Mouse (Mus musculus) heart, embryonic 12.5 days (tissue): ENCODE data around the gene Dock1. TPM values are rescaled to one million over a fixed set of nuclear protein-coding genes. Genes with fewer than 3 reads are reported as not detected.

ENCODE experiments used
- ATAC-seq: fragments of 200-750 bp; cut with Nextera tagmentation; 2 replicates; pipeline ENCODE4 v1.8.0; 2017; ENCODE audit warnings: moderate TSS enrichment, moderate library complexity; ENCODE audit not compliant: insufficient number of reproducible peaks, low FRiP score
- H3K27ac ChIP-seq: fragments of 300-500 bp; sonication (generic); 2 replicates; pipeline ENCODE4 v1.5.1; 2016; ENCODE audit warnings: mild to moderate bottlenecking, moderate library complexity; ENCODE audit not compliant: poor library complexity, severe bottlenecking
- H3K27me3 ChIP-seq: fragments of 300-500 bp; sonication (generic); replicated peaks from 2 replicates; pipeline ENCODE4 v1.6.1; 2016; ENCODE audit warnings: mild to moderate bottlenecking, moderate library complexity
- H3K36me3 ChIP-seq: fragments of 300-500 bp; sonication (generic); 2 replicates; pipeline ENCODE4 v1.6.1; 2016; ENCODE audit warnings: mild to moderate bottlenecking, moderate library complexity
- H3K4me1 ChIP-seq: fragments of 300-500 bp; sonication (generic); replicated peaks from 2 replicates; pipeline ENCODE4 v1.6.1; 2016; ENCODE audit warnings: mild to moderate bottlenecking
- H3K4me2 ChIP-seq: fragments of 300-500 bp; sonication (generic); 2 replicates; pipeline ENCODE4 v1.6.1; 2016; ENCODE audit warnings: mild to moderate bottlenecking, moderate library complexity
- H3K4me3 ChIP-seq: fragments of 300-500 bp; sonication (generic); 2 replicates; pipeline ENCODE4 v1.5.1; 2016; ENCODE audit warnings: mild to moderate bottlenecking
- H3K9ac ChIP-seq: fragments of 300-500 bp; sonication (generic); 2 replicates; pipeline ENCODE4 v1.6.1; 2016; ENCODE audit warnings: mild to moderate bottlenecking, moderate library complexity
- H3K9me3 ChIP-seq: fragments of 300-500 bp; sonication (generic); replicated peaks from 2 replicates; pipeline ENCODE4 v1.6.1; 2016; ENCODE audit warnings: mild to moderate bottlenecking, moderate library complexity
- WGBS: fragments of 180-500 bp; shearing (Covaris S2); methylation state at CpG from one replicate; pipeline ENCODE4 v1.1.7; 2016; 5-methylcytosine and 5-hydroxymethylcytosine counted together
- polyA plus RNA-seq: library from polyadenylated mRNA; unstranded; fragments of >200 nt; fragmentation: Nextera tagmentation; extraction: Ambion mirVana; gene quantifications from 2 replicates; pipeline ENCODE4 v1.2.1, GENCODE M21; 2016

Dock1 gene
- polyA plus RNA-seq, 1 experiment from 2014 or later: 31.9 TPM

- no peaks in the 10 kb centered on the region for H3K9me3 ChIP-seq
- WGBS: 67% methylated on average over 2 of the region's 2 CpGs
- H3K4me3 ChIP-seq: no peak overlapping the region
- H3K36me3 ChIP-seq: no peaks in the 10 kb centered on the region
- no peak overlapping the region for H3K9ac ChIP-seq
- no peak overlapping the region for H3K4me2 ChIP-seq
- ATAC-seq: no peak
- 0 out of 2 replicates have a peak, but pooled peaks cover 4% of the 10 kb centered on the region for H3K4me1 ChIP-seq
- no peak overlapping the region for H3K27ac ChIP-seq
- no peaks in the 10 kb centered on the region for H3K27me3 ChIP-seq
Observed at GRCm38 (mm10) chr7:134840066-134840465, 169.6 kb downstream of the Dock1 start.

GRCm38 (mm10) chr7:134842751-134843150, 172.3 kb downstream of the Dock1 start:
- no peak overlapping the region for H3K4me3 ChIP-seq
- 79% methylated on average over 4 of the region's 4 CpGs for WGBS
- H3K27me3 ChIP-seq: no peaks in the 10 kb centered on the region
- H3K9me3 ChIP-seq: no peaks in the 10 kb centered on the region
- no peaks in the 10 kb centered on the region for H3K36me3 ChIP-seq
- ATAC-seq: no peak
- H3K9ac ChIP-seq: no peak overlapping the region
- H3K4me1 ChIP-seq: no peaks in the 10 kb centered on the region
- no peak overlapping the region for H3K27ac ChIP-seq
- H3K4me2 ChIP-seq: no peak overlapping the region

- no peak for ATAC-seq
- H3K27ac ChIP-seq: no peak overlapping the region
- 88% methylated on average over 6 of the region's 6 CpGs for WGBS
- H3K4me1 ChIP-seq: no peaks in the 10 kb centered on the region
- peaks cover 14% of the 10 kb centered on the region for H3K36me3 ChIP-seq
- H3K27me3 ChIP-seq: no peaks in the 10 kb centered on the region
- H3K9ac ChIP-seq: no peak overlapping the region
- no peak overlapping the region for H3K4me3 ChIP-seq
- no peak overlapping the region for H3K4me2 ChIP-seq
- no peaks in the 10 kb centered on the region for H3K9me3 ChIP-seq
Observed at GRCm38 (mm10) chr7:134862000-134862399, 191.5 kb downstream of the Dock1 start.

GRCm38 (mm10) chr7:134864175-134864574, 193.7 kb downstream of the Dock1 start:
- H3K27ac ChIP-seq: no peak overlapping the region
- no peak for ATAC-seq
- no peak overlapping the region for H3K4me2 ChIP-seq
- no peak overlapping the region for H3K4me3 ChIP-seq
- no peaks in the 10 kb centered on the region for H3K27me3 ChIP-seq
- H3K36me3 ChIP-seq: peaks cover 10% of the 10 kb centered on the region
- no peaks in the 10 kb centered on the region for H3K9me3 ChIP-seq
- no peak overlapping the region for H3K9ac ChIP-seq
- WGBS: 61% methylated on average over 2 of the region's 2 CpGs
- H3K4me1 ChIP-seq: no peaks in the 10 kb centered on the region

GRCm38 (mm10) chr7:134872511-134872910, 202.1 kb downstream of the Dock1 start:
- Histone ChIP-seq H3K9me3 (no peaks in the 10 kb centered on the region), H3K4me2 (no peak overlapping the region), H3K27ac (no peak overlapping the region), H3K4me1 (no peaks in the 10 kb centered on the region), H3K36me3 (peaks cover 26% of the 10 kb centered on the region), H3K27me3 (no peaks in the 10 kb centered on the region), H3K4me3 (no peak overlapping the region), H3K9ac (no peak overlapping the region)
- ATAC-seq: no peak
- 66% methylated on average over 3 of the region's 3 CpGs for WGBS

GRCm38 (mm10) chr7:134872981-134873380, 202.5 kb downstream of the Dock1 start:
- no peaks in the 10 kb centered on the region for H3K4me1 ChIP-seq
- H3K9me3 ChIP-seq: no peaks in the 10 kb centered on the region
- H3K27ac ChIP-seq: no peak overlapping the region
- 86% methylated on average over 7 of the region's 7 CpGs for WGBS
- H3K9ac ChIP-seq: no peak overlapping the region
- H3K36me3 ChIP-seq: peaks cover 30% of the 10 kb centered on the region
- H3K4me2 ChIP-seq: no peak overlapping the region
- no peak overlapping the region for H3K4me3 ChIP-seq
- no peak for ATAC-seq
- no peaks in the 10 kb centered on the region for H3K27me3 ChIP-seq

- no peak overlapping the region for H3K4me3 ChIP-seq
- ATAC-seq: no peak
- WGBS: 85% methylated on average over 6 of the region's 6 CpGs
Observed at GRCm38 (mm10) chr7:134878985-134879384, 208.5 kb downstream of the Dock1 start.

GRCm38 (mm10) chr7:134880431-134880830, 210.0 kb downstream of the Dock1 start:
- Histone ChIP-seq H3K9ac (no peak overlapping the region), H3K4me2 (no peak overlapping the region), H3K4me1 (peaks cover 8% of the 10 kb centered on the region), H3K9me3 (no peaks in the 10 kb centered on the region), H3K36me3 (peaks cover 22% of the 10 kb centered on the region; the same call in 1 of the 2 replicates), H3K27ac (no peak overlapping the region), H3K27me3 (no peaks in the 10 kb centered on the region), H3K4me3 (no peak overlapping the region)
- no peak for ATAC-seq
- 58% methylated on average over 6 of the region's 6 CpGs for WGBS

More at GRCm38 (mm10) chr7:134878985-134879384, 208.5 kb downstream of the Dock1 start:
- Histone ChIP-seq H3K36me3 (peaks cover 35% of the 10 kb centered on the region), H3K9ac (no peak overlapping the region), H3K27me3 (no peaks in the 10 kb centered on the region), H3K4me2 (no peak overlapping the region), H3K27ac (no peak overlapping the region), H3K9me3 (no peaks in the 10 kb centered on the region), H3K4me1 (peaks cover 8% of the 10 kb centered on the region)

- Histone ChIP-seq H3K9me3 (no peaks in the 10 kb centered on the region), H3K36me3 (0 out of 2 replicates have a peak, but pooled peaks cover under 1% of the 10 kb centered on the region), H3K4me3 (no peak overlapping the region), H3K4me2 (no peak overlapping the region), H3K4me1 (peaks cover 8% of the 10 kb centered on the region), H3K27me3 (no peaks in the 10 kb centered on the region), H3K27ac (no peak overlapping the region), H3K9ac (no peak overlapping the region)
- ATAC-seq: no peak
- 77% methylated on average over 6 of the region's 6 CpGs for WGBS
Observed at GRCm38 (mm10) chr7:134883516-134883915, 213.1 kb downstream of the Dock1 start.

- Histone ChIP-seq H3K27me3 (no peaks in the 10 kb centered on the region), H3K9me3 (no peaks in the 10 kb centered on the region), H3K4me3 (no peak overlapping the region), H3K4me1 (peaks cover 3% of the 10 kb centered on the region; the same call in 1 of the 2 replicates), H3K9ac (no peak overlapping the region), H3K4me2 (no peak overlapping the region), H3K36me3 (peaks cover 2% of the 10 kb centered on the region; the same call in 1 of the 2 replicates), H3K27ac (no peak overlapping the region)
- ATAC-seq: no peak
- WGBS: 86% methylated on average over 13 of the region's 13 CpGs
Observed at GRCm38 (mm10) chr7:134892449-134892871, 222.0 kb downstream of the Dock1 start.

GRCm38 (mm10) chr7:134892972-134893371, 222.5 kb downstream of the Dock1 start:
- no peak overlapping the region for H3K4me3 ChIP-seq
- H3K36me3 ChIP-seq: peaks cover 4% of the 10 kb centered on the region; the same call in 1 of the 2 replicates
- WGBS: 85% methylated on average over 4 of the region's 4 CpGs
- H3K27ac ChIP-seq: no peak overlapping the region
- H3K27me3 ChIP-seq: no peaks in the 10 kb centered on the region
- H3K4me1 ChIP-seq: peaks cover 3% of the 10 kb centered on the region; the same call in 1 of the 2 replicates
- no peak for ATAC-seq
- no peak overlapping the region for H3K4me2 ChIP-seq
- no peaks in the 10 kb centered on the region for H3K9me3 ChIP-seq
- H3K9ac ChIP-seq: no peak overlapping the region

GRCm38 (mm10) chr7:134894604-134895003, 224.2 kb downstream of the Dock1 start:
- H3K9ac ChIP-seq: no peak overlapping the region
- H3K4me2 ChIP-seq: no peak overlapping the region
- H3K4me1 ChIP-seq: peaks cover 3% of the 10 kb centered on the region; the same call in 1 of the 2 replicates
- H3K27me3 ChIP-seq: no peaks in the 10 kb centered on the region
- H3K4me3 ChIP-seq: no peak overlapping the region
- H3K27ac ChIP-seq: no peak overlapping the region
- 72% methylated on average over 2 of the region's 2 CpGs for WGBS
- peaks cover 7% of the 10 kb centered on the region; the same call in 1 of the 2 replicates for H3K36me3 ChIP-seq
- ATAC-seq: no peak
- H3K9me3 ChIP-seq: no peaks in the 10 kb centered on the region
